Mouse (Mus musculus): ENCODE results near the gene Psap. TPM values are rescaled to one million over a fixed set of nuclear protein-coding genes. Genes with fewer than 3 reads are reported as not detected.

Gene Psap
- polyA plus RNA-seq, 1 experiment = 1,603 TPM

- Histone ChIP-seq H3K4me3 (ENCODE audit: insufficient read depth, low read depth, low read length) (no peak overlapping the region), H3K27me3 (replicated peaks; ENCODE audit: control insufficient read depth, insufficient read depth, low read length) (no peaks in the 10 kb centered on the region), H3K27ac (ENCODE audit: insufficient read depth, low read depth, low read length) (no peak overlapping the region), H3K4me1 (ENCODE audit: control insufficient read depth, insufficient read depth, low read length) (peaks cover 4% of the 10 kb centered on the region; the same call in 1 of the 2 replicates), H3K36me3 (ENCODE audit: control insufficient read depth, insufficient read depth, low read length) (no peaks in the 10 kb centered on the region)
- TF ChIP-seq CTCF (conservative IDR thresholded peaks at IDR 0.05; ENCODE audit: insufficient read depth, insufficient read length, low read depth, low read length) (no peak), POLR2A (IDR thresholded peaks at IDR 0.05; ENCODE audit: low read depth, low read length) (no peak)
- DNase-seq = no peak
- WGBS = 92% methylated on average over 7 of the region's 7 CpGs
Observed at GRCm38 (mm10) chr10:60263351-60263750, 14.1 kb upstream of the Psap start.

DNA sequence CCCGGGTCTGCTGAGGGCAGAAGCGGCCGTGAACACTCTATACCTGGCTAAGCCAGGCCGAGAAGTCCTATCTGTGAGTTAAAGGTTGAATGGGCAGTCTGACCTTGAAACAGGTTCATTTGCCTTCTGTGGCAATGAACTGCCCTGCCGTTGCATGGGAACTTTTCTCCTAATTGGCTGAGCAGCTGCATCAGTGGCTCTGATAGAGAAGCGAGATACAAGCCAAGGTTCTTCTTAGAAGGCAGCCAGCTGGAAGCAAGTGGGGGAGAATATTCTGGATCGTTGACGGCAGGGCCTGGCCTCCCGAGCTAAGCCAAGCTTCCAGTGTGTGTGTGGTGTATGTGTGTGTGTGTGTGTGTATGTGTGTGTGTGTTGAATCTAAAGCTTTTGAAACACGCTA is 12.2 kb upstream of the Psap start:
- Histone ChIP-seq H3K4me1 (ENCODE audit: control insufficient read depth, insufficient read depth, low read length) (peaks cover 4% of the 10 kb centered on the region; the same call in 1 of the 2 replicates), H3K27ac (ENCODE audit: insufficient read depth, low read depth, low read length) (no peak overlapping the region), H3K27me3 (replicated peaks; ENCODE audit: control insufficient read depth, insufficient read depth, low read length) (no peaks in the 10 kb centered on the region), H3K36me3 (ENCODE audit: control insufficient read depth, insufficient read depth, low read length) (no peaks in the 10 kb centered on the region), H3K4me3 (ENCODE audit: insufficient read depth, low read depth, low read length) (no peak overlapping the region)
- TF ChIP-seq POLR2A (IDR thresholded peaks at IDR 0.05; ENCODE audit: low read depth, low read length) (no peak), CTCF (conservative IDR thresholded peaks at IDR 0.05; ENCODE audit: insufficient read depth, insufficient read length, low read depth, low read length) (no peak)
- DNase-seq = peak; percentile 58
- 43% methylated on average over 10 of the region's 10 CpGs for WGBS

- Histone ChIP-seq H3K27me3 (replicated peaks; ENCODE audit: control insufficient read depth, insufficient read depth, low read length) (no peaks in the 10 kb centered on the region), H3K36me3 (ENCODE audit: control insufficient read depth, insufficient read depth, low read length) (no peaks in the 10 kb centered on the region), H3K4me1 (ENCODE audit: control insufficient read depth, insufficient read depth, low read length) (peaks cover 4% of the 10 kb centered on the region; the same call in 1 of the 2 replicates), H3K4me3 (ENCODE audit: insufficient read depth, low read depth, low read length) (no peak overlapping the region; the same call in 1 of the 2 replicates), H3K27ac (ENCODE audit: insufficient read depth, low read depth, low read length) (peak overlapping the region; percentile 42; the same call in 1 of the 2 replicates)
- TF ChIP-seq POLR2A (IDR thresholded peaks at IDR 0.05; ENCODE audit: low read depth, low read length) = no peak
- 66% methylated on average over 8 of the region's 8 CpGs for WGBS
- DNase-seq = peak; percentile 78
Observed at GRCm38 (mm10) chr10:60266842-60267401, 10.5 kb upstream of the Psap start.

DNA sequence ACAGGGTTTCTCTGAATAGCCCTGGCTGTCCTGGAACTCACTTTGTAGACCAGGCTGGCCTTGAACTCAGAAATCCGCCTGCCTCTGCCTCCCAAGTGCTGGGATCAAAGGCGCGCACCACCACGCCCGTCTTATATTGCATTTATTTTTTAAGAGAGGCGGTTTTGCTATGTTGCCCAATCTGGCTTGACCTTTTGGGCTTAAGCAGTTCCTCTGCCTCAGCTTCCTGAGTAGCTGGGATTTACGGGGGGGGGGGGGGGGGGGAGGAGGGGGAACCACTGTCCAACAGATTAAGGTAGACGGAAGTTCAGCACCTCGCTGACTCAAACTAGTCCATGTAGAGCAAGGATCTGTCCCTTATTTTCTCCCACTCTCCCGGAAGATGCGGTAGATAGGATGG is 8.7 kb upstream of the Psap start:
- no peak for DNase-seq
- Histone ChIP-seq H3K36me3 (ENCODE audit: control insufficient read depth, insufficient read depth, low read length) (no peaks in the 10 kb centered on the region), H3K4me1 (ENCODE audit: control insufficient read depth, insufficient read depth, low read length) (peaks cover 4% of the 10 kb centered on the region; the same call in 1 of the 2 replicates), H3K4me3 (ENCODE audit: insufficient read depth, low read depth, low read length) (no peak overlapping the region), H3K27me3 (replicated peaks; ENCODE audit: control insufficient read depth, insufficient read depth, low read length) (no peaks in the 10 kb centered on the region), H3K27ac (ENCODE audit: insufficient read depth, low read depth, low read length) (no peak overlapping the region)
- TF ChIP-seq CTCF (conservative IDR thresholded peaks at IDR 0.05; ENCODE audit: insufficient read depth, insufficient read length, low read depth, low read length) = no peak
- TF ChIP-seq POLR2A (IDR thresholded peaks at IDR 0.05; ENCODE audit: low read depth, low read length) = no peak
- WGBS = 86% methylated on average over 10 of the region's 11 CpGs

- no peak for DNase-seq
- Histone ChIP-seq H3K4me3 (ENCODE audit: insufficient read depth, low read depth, low read length) (no peak overlapping the region), H3K27me3 (replicated peaks; ENCODE audit: control insufficient read depth, insufficient read depth, low read length) (no peaks in the 10 kb centered on the region), H3K27ac (ENCODE audit: insufficient read depth, low read depth, low read length) (no peak overlapping the region), H3K4me1 (ENCODE audit: control insufficient read depth, insufficient read depth, low read length) (peaks cover 4% of the 10 kb centered on the region; the same call in 1 of the 2 replicates), H3K36me3 (ENCODE audit: control insufficient read depth, insufficient read depth, low read length) (no peaks in the 10 kb centered on the region)
- WGBS = 61% methylated on average over 13 of the region's 13 CpGs
- TF ChIP-seq CTCF (conservative IDR thresholded peaks at IDR 0.05; ENCODE audit: insufficient read depth, insufficient read length, low read depth, low read length) = no peak
- no peak for TF ChIP-seq POLR2A (IDR thresholded peaks at IDR 0.05; ENCODE audit: low read depth, low read length)
Observed at GRCm38 (mm10) chr10:60269141-60270064, 8.0 kb upstream of the Psap start.

DNA sequence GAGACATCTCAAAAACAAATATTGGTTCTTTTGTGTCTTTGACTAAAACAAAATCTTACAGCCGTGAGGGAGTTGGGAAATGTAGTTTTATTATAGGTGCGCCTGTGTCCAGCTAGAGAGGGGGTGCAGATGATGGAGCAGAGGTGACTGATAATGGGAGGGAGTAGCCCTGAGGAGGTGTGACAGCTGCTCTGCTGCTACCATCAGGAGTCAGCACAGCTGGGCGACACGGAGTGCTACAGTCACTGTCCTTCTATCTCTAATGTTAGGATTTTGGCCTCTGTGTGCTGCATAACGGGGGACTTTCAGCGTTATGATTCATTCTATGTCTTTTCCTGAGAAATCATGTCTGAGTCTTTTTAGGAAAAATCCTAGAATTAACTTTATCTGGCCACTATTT is 6.4 kb upstream of the Psap start:
- TF ChIP-seq CTCF (conservative IDR thresholded peaks at IDR 0.05; ENCODE audit: insufficient read depth, insufficient read length, low read depth, low read length) (no peak), POLR2A (IDR thresholded peaks at IDR 0.05; ENCODE audit: low read depth, low read length) (no peak)
- H3K36me3 ChIP-seq (ENCODE audit: control insufficient read depth, insufficient read depth, low read length) = no peaks in the 10 kb centered on the region
- 89% methylated on average over 6 of the region's 6 CpGs for WGBS
- DNase-seq = no peak
- no peak overlapping the region for H3K27ac ChIP-seq (ENCODE audit: insufficient read depth, low read depth, low read length)
- H3K4me1 ChIP-seq (ENCODE audit: control insufficient read depth, insufficient read depth, low read length) = no peaks in the 10 kb centered on the region; the same call in 1 of the 2 replicates
- no peak overlapping the region for H3K4me3 ChIP-seq (ENCODE audit: insufficient read depth, low read depth, low read length)
- no peaks in the 10 kb centered on the region for H3K27me3 ChIP-seq (replicated peaks; ENCODE audit: control insufficient read depth, insufficient read depth, low read length)

DNA sequence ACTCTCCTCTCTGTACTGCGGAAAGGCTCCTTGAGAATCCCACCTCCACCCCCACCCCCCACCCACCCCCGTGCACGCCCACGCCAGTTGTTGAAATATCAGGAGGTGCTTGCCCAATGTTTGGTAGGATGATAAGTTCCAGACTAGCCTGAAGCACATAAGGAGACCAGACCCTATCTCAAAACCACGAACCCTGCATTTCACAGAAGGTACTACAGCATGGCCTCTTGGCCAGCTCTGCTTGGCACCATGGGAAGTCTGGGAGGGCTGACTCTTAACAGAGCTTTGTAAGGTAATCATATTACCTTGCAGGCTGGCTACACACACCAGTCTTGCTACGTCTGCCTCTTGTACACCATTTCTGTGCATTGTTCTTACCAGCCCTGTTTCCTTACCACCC is 5.2 kb upstream of the Psap start:
- WGBS = 81% methylated on average over 6 of the region's 6 CpGs
- TF ChIP-seq CTCF (conservative IDR thresholded peaks at IDR 0.05; ENCODE audit: insufficient read depth, insufficient read length, low read depth, low read length) (no peak), POLR2A (IDR thresholded peaks at IDR 0.05; ENCODE audit: low read depth, low read length) (no peak)
- H3K27ac ChIP-seq (ENCODE audit: insufficient read depth, low read depth, low read length) = no peak overlapping the region
- DNase-seq = no peak
- no peak overlapping the region for H3K4me3 ChIP-seq (ENCODE audit: insufficient read depth, low read depth, low read length)
- H3K36me3 ChIP-seq (ENCODE audit: control insufficient read depth, insufficient read depth, low read length) = no peaks in the 10 kb centered on the region
- no peaks in the 10 kb centered on the region; the same call in 1 of the 2 replicates for H3K4me1 ChIP-seq (ENCODE audit: control insufficient read depth, insufficient read depth, low read length)
- no peaks in the 10 kb centered on the region for H3K27me3 ChIP-seq (replicated peaks; ENCODE audit: control insufficient read depth, insufficient read depth, low read length)

Measured in kidney, adult 2 months (tissue).